Mouse (Mus musculus) thymus, postnatal 4 days (tissue): Measurements from ENCODE around the gene Crlf1.

Source experiments
- DNase-seq: peaks from one replicate; pipeline ENCODE4 v3.0.0; 2021

The Crlf1 gene

DNA sequence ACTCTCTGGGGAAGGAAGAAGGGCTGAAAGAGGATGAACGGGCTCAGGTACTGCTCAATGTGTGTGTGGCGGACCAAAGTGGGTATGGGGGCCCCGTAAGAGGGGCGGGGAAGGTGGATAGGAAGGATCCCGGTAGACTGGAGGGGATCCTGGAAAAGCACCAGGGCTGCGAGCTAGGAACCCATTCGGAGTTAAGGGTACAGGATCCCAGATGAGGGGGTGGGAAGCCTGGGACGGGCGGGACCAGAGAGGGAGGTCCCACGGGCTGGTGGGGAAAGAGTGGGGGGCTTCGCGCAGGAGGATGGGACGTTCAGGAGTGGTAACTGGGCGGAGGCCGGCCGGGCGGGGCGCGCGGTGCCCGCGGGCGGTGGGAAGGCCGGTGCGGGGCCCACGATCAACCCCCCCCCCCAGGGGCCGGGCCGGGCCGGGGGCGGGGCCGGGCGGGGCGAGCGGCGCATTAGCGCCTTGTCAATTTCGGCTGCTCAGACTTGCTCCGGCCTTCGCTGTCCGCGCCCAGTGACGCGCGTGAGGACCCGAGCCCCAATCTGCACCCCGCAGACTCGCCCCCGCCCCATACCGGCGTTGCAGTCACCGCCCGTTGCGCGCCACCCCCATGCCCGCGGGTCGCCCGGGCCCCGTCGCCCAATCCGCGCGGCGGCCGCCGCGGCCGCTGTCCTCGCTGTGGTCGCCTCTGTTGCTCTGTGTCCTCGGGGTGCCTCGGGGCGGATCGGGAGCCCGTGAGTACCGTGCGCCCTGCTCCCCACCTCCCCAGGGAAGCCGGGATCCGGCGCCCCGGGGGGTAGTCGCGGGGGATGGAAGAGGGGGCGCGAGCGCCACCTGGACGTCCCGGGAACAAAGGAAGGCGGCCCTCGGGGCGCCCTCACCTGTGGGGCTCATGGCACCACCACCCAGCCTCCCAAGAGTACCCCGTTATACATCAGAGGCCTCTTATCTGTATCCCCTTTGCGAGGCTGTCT, at the start of gene Crlf1:
Crlf1 (plus strand) TSS at position 495 of the 977 bp plus-strand sequence.
- no peak for DNase-seq

DNA sequence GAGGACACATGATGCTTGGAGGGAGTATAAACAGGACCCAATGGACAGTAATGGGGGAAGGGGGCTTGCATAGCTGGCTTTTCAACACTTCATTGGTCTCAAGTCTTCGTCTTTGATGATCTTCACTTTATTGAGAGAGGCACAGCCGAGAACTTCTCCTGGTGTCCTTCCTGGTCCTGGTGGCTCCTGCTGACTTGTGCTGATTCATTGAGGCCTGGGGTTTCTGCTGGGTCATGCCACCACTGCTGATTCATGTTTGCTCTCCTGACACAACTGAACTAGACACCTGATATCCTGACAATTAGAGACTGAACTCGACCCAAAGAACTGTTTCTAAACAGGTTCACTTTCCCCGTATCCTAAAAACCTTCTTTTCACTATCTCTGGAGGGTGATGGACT, 49.6 kb upstream of the Crlf1 start:
- no peak for DNase-seq

DNA sequence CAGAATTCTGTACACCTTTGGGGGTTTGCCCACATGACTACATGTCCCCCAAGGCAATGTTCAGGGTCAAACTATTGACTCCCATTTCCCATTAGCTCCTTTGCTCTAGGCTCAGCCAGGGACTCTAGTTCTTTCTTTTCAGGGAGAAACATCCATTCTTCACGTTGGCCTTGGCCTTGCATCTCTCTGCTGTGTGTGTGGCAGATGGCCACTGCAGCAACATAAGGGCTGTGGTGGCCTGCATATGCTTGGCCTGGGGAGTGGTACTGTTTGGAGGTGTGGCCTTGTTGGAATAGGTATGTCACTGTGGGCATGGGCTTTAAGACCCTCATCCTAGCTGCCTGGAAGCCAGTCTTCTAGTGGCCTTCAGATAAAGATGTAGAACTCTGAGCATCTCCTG, 47.0 kb upstream of the Crlf1 start:
- DNase-seq: no peak

DNA sequence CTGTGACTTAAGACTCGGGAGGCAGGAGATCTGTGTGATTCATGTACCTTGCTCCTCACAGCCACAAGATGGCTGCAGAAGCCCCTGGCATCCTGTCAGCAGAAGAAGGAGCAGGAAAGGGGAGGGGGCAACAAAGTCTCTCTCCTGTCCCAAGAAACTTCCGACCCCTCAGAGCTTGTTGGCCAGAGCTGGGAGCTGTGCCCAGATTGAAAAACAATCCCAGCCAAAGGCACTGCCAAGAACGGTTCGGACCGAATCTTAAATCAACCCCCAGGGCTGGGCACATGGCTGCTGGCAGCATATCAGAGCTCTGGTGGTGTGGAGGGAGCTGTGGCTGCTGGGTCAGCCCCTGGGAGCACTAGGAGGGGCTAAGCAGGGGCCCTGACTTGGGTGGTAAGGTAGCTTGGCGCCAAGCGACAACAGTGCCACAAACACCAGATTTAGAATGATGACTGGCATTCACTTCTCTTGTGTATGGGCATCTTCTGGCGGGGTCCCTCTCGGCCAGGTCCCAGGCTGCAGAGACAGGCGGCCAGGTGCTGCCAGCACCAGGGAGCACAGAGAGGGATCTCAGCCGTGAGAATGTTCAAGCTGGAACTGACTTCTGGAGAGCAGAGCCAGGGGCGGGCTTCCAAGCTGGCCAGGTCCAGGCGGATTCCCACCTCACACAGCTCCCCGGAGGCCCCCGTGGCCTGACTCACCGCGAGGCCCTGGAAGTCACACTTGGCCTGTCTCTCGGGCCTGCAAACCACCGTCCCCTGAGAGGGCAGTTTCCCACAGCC, 45.1 kb upstream of the Crlf1 start:
- no peak for DNase-seq

DNA sequence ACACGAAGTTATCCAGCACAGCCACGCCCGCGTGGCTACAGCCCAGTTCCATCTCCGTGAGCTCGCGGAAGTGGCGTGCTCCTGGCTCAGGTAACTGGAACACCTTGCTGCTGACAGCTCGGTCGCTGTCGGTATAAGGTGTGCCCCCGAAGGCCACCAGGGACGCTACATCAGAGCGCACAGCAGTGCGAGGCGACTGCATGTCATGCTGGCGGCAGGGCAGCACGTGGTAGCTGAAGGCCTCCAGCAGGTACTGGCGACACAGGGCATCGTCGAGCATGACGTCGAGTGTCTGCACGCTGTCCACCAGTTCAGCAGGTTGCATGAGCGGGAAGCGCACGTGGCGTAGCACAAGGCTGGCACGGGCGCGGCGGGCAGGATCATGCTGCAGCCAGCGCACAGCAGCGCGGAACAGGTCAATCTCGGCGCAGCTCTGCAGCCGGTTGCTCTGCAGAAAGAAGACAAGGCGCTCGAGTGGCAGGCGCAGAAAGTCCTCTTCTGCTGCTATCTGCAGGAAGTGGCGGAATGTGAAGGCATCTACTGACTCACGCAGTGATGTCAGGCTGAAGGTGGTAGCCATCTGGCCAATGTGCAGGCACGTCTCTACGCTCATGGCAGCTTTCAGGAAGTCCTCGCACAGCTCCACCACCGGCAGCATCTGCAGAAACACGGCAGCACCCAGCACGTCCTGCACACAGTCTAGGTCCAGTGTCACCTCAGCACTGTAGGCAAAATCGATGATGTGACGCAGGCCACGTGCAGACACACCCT, 40.6 kb upstream of the Crlf1 start:
- no peak for DNase-seq

DNA sequence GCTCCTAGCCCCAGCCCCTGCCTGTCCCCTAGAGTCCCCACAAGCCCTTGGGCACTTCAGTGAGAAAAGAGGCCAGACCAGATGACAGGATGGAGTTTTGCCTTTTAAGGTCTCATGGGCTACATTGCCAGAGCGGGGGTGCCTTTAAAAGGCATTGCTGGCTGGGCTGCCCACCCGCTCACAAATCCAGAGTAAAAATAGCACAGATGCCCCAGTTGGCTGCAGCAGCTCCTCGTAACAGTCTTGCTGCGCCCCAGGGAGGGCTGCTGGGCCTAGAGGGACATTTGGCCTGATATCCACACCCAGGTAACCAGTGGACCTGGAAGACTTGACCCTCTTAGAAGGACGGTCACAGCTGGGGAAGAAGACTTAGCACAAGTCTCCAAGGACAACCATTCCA, 39.1 kb upstream of the Crlf1 start:
- DNase-seq: no peak

DNA sequence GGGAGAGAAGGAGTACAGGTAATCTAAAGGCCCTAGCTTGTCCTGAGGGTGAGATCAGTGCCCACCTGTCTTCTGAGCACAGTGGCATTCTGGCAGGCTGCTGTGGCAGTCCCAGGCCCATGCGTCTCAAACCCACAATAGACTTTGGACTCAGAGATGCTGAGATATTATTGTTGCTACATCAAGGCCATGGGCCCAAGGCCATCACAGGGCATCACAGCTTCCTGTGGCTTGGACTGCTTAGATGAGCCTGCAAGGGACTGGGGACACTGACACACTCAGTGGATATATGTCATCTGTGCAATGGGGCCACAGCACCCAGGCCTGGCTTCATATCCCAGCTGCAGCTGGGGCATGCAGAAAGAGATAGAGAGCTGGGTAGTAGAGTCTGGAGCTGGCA, 36.0 kb upstream of the Crlf1 start:
- DNase-seq: no peak

DNA sequence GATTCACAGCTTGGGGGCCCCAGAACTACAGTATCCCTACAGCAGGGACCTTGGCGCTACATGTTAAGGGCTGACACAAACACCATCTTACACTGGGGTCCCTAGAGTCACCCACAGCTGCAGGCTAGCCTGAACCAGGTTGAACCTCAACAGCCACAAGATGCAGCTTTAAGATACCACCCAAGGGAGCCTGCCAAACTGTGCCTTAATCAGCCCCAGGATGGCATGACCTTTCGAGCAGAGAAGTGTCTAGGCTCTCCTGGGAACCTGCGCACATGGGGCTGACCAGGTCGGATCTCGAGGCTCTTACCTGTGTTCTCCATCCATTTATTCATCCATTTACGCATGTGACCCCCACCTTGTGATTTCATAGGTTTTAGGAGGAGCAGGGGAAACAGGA, 35.1 kb upstream of the Crlf1 start:
- no peak for DNase-seq

DNA sequence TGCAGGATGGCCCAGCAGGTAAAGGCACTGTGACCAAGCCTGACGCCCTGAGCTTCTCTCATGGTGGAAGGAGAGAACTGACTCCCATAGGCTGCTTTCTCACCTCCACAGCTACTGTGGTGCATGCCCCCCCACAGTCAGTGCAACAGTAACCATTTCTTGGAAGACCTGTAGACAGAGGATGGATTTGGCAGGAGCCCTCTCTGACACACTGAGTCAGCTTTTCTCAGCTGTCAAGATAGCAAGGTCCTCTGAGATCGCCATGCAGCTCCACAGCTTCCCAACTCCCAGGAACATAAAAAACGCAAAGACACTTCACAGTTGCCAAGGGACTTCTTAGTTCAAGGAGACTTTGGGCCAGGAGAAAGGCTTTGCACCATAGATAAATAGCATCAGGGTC, 34.5 kb upstream of the Crlf1 start:
- DNase-seq: no peak

DNA sequence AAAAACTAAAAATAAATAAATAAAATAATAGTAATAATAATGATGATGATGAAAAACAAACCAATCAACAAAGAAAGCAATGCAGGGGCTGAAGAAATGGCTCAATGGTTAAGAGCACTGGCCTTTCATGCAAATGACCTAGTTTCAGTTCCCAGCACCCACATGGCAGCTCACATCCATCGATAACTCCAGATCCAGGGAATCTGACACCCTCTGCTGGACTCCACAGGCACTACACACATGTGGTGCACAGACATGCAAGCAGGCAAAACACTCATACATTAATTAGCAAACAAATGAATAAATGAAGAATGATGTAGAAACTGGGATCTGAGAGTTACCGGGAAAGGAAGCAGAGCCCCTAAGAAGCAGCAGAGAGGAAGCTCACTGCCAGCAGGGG, 33.3 kb upstream of the Crlf1 start:
- no peak for DNase-seq

DNA sequence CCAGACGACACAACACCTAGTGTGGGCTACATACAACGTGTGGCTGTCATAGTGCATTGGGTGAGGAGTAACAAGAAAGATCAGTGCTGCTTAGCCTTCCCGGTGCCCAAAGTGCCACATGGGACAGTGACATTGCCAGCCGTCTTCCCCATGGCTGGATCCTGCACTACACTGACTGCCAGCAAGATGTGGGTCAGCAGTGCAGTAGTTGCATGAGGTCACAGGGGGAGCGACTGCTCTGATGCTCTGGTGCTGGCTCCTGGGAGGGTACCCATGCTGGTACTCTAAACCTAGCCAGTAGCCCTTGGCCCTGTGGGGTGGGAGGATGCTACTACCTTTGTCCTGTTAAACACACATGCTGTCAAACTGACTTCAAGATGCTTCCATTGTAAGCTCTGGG, 32.8 kb upstream of the Crlf1 start:
- no peak for DNase-seq

DNA sequence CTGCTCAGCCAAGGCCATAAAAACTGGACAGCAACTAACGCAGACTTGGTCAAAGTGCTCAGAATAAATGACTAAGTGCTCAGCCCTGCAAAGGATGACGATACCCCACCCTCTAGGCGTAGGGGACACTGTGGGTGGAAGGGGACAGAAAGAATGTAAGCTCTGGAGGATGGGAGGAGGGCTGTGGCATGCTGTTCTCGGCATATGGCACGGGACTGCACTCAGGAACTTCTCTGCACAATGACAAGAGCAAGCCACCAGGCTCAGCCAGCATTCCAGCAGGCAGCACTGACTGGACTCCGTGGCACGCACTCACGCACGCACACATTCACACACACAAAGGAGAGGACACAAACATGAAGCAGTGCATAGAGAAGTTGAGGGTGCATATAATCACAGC, 32.4 kb upstream of the Crlf1 start:
- DNase-seq: no peak

DNA sequence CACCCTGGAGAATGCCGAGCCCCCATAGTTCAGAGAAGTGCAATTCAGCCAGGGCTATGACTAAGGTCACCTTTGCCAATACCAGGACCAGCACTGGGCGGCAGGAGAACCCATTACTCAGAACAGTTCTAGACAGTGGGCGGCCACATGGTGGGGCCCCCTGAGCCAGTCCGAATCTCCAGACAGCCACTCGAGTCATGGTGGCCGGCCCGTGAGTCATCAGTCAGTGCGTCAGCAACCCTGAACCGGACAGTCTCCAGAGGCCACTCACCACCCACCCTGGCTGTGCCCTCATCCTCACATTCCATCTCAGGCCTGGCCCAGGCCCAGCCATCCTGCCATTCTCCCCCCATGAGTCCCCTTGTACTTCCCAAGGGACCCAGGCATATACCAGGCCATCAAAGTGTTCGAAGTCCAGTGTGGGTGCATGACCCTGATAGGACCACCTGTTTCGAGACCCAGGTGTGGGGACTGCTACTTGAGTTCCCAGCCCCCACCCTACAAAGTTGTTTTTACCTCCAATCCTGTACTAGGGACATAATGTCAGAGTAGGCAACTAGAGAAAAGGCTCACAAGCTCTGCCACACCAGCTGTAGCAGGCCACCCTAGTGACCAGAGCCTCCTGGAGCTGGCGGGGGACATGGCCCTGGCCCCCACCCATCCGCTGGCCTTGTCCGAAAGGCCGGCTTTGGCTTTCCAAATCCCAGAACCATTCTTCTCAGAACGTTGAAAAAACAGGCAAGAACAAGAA, 31.0 kb upstream of the Crlf1 start:
- no peak for DNase-seq

DNA sequence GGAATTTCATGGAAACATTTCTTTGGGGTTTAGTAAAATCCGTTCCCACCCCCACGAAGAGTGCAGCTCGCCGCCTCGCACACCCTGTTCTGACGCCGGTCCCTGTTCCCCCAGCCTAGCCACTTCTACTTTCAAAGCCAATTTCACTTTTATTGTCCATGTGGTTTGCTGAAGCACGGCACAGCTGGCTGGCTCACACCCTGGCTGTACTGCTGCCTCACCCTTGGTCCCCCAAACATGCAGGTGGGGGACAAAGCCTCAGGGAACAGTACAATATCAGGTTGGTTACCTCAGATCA, 30.5 kb upstream of the Crlf1 start:
- no peak for DNase-seq

DNA sequence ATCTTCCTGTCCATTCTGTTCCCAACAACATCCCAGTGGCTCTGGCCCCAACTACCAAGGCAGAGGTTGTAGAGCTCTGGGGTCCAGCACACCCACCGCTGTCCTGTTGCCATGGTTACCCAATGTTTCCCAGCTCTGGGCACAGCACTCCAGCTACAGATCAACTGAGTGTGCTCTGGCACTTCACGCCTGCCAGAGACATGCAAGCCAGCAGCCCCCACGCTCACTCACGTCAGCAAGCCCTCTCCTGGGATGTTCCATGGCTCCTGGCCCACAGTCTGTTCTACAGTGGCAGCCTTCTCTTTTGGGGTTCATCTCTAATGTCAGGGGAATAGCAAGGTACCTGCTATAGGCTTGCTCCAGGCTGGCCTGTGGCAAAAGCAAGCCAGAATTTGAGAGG, 29.7 kb upstream of the Crlf1 start:
- DNase-seq: no peak

DNA sequence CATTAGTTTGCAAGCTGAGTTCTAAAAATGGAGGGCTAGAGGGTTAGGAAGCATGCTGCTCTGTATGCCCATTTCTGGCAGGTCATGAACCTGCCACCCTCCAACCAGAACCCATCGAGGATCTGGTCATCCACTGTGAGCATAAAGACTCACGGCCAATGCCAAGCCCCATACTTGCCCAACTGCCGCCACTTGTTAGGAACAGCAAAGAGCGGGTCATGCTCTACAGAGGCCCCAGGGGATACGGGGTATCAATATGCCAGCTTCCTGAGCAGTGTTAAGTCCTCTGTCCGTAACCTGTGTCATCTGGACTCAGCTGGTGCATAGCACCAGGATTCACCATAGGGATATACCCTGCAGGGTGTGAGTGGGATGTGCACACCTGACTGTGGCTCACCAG, 28.8 kb upstream of the Crlf1 start:
- DNase-seq: no peak

DNA sequence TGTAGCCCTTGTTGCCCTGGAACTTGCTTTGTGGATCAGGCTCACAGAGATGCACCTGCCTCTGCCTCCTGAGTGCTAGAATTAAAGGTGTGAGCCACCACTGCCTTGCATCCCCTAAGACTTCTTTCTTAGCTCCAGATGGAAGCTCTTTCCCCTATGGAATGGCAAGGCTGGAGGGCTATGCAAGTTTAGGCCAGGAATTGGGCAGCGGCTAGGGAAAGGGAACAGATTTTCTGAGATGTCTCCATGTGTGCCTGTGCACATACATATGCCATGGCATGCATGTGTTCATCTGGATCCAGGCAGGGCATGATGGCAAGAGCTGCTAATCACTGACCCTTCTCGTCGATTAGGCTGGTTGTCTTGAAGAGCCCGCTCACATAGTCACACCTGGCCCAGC, 27.3 kb upstream of the Crlf1 start:
- no peak for DNase-seq

DNA sequence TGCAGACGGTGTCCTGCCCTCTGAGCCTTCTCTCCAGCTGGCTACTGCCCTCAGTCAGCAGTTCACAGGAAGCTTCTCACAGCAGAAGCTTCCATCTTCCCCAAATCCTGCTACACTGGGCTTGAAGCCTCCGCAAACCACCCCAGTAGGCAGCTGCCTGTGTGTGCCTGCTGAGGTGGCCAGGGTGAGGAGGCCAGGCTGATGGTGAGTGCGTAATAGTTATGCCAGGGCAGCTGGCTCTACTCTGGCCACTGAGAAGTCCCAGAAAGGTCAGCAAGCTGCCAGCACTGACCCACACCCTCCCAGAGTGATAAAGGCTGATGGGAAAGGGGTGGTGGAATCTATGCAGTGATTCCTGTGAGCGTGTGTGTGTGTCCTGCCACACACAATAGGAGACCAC, 26.7 kb upstream of the Crlf1 start:
- no peak for DNase-seq

DNA sequence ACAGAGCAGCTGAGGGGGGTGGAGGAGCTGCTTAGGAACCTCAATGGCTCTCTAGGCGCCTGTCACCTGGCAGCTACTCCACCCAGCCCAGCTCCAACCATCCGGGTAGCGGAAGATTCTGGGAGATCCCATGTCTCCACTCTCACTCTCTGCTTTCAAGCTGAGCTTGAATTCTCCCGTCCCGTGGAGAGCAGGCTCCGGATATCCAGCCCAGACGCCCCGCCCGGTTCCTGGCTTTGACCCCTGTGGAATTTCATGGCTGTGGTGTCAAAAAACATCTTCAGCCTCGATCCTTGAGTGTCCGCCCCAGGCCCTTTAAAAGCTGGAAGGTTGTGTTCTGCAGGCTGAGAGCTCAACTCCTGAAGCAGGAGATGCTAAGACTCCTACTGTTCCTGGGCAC, 26.2 kb upstream of the Crlf1 start:
- no peak for DNase-seq

DNA sequence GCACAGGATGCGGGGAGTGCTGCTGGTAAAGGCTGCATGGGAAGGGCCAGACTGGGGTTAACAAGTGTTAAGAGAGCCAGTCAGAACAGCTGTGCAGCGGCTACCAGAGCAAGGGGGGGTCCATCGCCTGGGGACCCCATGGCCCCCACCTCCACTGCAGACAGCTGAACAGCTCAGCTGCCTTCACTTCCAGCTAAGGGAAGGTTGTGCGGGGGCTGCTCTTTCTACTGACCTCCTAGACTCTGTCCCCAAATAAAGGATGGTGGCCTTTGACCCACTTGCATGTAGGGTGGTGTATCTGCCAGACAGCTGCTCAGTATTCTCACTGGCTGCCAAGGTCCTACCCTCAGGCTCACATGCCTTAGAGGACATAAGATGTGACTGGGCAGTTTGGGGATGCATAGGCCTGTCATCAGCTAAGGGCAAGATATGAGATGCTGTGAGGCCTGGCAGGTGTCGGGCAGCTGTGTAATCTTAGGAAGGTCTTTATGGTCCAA, 25.7 kb upstream of the Crlf1 start:
- no peak for DNase-seq

DNA sequence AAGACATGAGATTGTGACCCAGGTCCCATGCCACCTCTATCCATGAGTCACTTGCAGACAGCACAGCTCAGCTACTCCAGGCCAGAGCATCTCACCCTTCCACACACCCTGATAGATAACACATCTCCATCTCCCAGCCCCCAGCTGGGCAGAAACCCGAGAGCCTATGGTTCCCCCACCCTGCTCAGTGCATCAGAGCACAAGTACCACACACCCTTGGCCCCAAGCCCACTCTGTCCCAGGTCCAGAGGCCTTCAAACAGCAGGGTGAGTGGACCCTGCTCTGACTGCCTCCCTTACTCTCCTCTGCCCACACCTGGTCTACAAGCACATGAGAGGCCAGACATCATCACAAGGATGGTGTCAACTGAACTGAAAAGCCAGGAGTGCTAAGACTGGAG, 25.1 kb upstream of the Crlf1 start:
- DNase-seq: no peak

DNA sequence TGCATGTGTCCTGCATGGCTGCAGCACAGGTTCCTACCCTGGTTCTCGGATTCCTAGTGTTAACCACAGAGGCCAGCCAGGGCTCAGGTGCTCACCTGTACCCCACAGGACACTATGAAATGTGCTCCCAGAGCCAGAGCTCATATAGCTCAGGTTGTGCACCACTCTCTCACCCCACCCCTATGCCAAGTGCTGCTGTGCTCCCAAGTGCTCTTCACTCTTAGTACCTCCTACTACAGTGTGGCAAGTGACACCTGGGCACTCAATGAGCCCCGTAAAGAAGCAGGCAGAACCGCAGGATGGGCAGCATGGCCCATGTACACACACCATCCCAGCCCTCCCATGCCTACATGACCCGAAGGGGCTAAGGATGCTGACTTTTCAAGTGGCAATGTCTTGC, 24.2 kb upstream of the Crlf1 start:
- no peak for DNase-seq
